Mouse (Mus musculus) adipocyte (in vitro differentiated cells): ENCODE measurements around the gene Lrch4.
"Not testable (repeated sequence)": the region's sequence is repeated elsewhere in the genome, so short reads cannot be mapped to it uniquely, and the experiment has no call there.

ENCODE experiments used
- DNase-seq: peaks from one replicate; pipeline ENCODE4 v3.0.0-alpha.2; 2016; ENCODE audit warnings: low spot score

Lrch4 gene

GRCm38 (mm10) chr5:137613076-137613475 lies 15.8 kb upstream of the Lrch4 start:
- no peak for DNase-seq

- DNase-seq = peak; percentile 54
Observed at GRCm38 (mm10) chr5:137613550-137613949, 15.4 kb upstream of the Lrch4 start, which contains the start of gene Pcolce. TSS of gene Pcolce (minus strand) at chr5:137613784.

- DNase-seq = not testable (repeated sequence)
Observed at GRCm38 (mm10) chr5:137614921-137615320, 14.0 kb upstream of the Lrch4 start.

- DNase-seq = no peak
Observed at GRCm38 (mm10) chr5:137615347-137615746, 13.6 kb upstream of the Lrch4 start.

- DNase-seq = no peak
Observed at GRCm38 (mm10) chr5:137623937-137624530, 4.9 kb upstream of the Lrch4 start.

GRCm38 (mm10) chr5:137627991-137628390 lies 930 bp upstream of the Lrch4 start:
- peak; percentile 57 for DNase-seq

GRCm38 (mm10) chr5:137629306-137629721 lies 393 bp downstream of the Lrch4 start:
- DNase-seq = no peak

- no peak for DNase-seq
Observed at GRCm38 (mm10) chr5:137629906-137630545, 1.1 kb downstream of the Lrch4 start.

- DNase-seq = peak; percentile 28
Observed at GRCm38 (mm10) chr5:137630602-137631001, 1.7 kb downstream of the Lrch4 start.

- no peak for DNase-seq
Observed at GRCm38 (mm10) chr5:137631171-137631570, 2.2 kb downstream of the Lrch4 start.

GRCm38 (mm10) chr5:137631591-137631990 lies 2.7 kb downstream of the Lrch4 start:
- no peak for DNase-seq

- no peak for DNase-seq
Observed at GRCm38 (mm10) chr5:137633397-137634084, 4.6 kb downstream of the Lrch4 start.

GRCm38 (mm10) chr5:137639472-137639871 lies 10.6 kb downstream of the Lrch4 start:
- DNase-seq = no peak

- DNase-seq = no peak
Observed at GRCm38 (mm10) chr5:137641054-137641453, 12.1 kb downstream of the Lrch4 start, which contains the start of gene Sap25. TSS of gene Sap25 (plus strand) at chr5:137641334.

- DNase-seq = no peak
Observed at GRCm38 (mm10) chr5:137642886-137643285, 14.0 kb downstream of the Lrch4 start.

- DNase-seq = no peak
Observed at GRCm38 (mm10) chr5:137644484-137644883, 15.6 kb downstream of the Lrch4 start.

- no peak for DNase-seq
Observed at GRCm38 (mm10) chr5:137645091-137645651, 16.2 kb downstream of the Lrch4 start.

GRCm38 (mm10) chr5:137645652-137646091 lies 16.8 kb downstream of the Lrch4 start, which contains the start of gene Irs3:
TSS of gene Irs3 (minus strand) at chr5:137645714.
- no peak for DNase-seq

GRCm38 (mm10) chr5:137647827-137648601 lies 19.1 kb downstream of the Lrch4 start:
- no peak for DNase-seq

- peak; percentile 58 for DNase-seq
Observed at GRCm38 (mm10) chr5:137649251-137649650, 20.3 kb downstream of the Lrch4 start.

GRCm38 (mm10) chr5:137649669-137650571 lies 21.0 kb downstream of the Lrch4 start:
- DNase-seq = peak; percentile 77
